Mouse (Mus musculus) cerebellum, adult 11 months (tissue): ENCODE results near the gene Trim33.

Experiments
- DNase-seq: peaks from one replicate; pipeline ENCODE4 v3.0.0; 2022

Gene Trim33

GRCm38 (mm10) chr3:103401342-103402098, 122.4 kb downstream of the Trim33 start:
- DNase-seq, result no peak

DNA sequence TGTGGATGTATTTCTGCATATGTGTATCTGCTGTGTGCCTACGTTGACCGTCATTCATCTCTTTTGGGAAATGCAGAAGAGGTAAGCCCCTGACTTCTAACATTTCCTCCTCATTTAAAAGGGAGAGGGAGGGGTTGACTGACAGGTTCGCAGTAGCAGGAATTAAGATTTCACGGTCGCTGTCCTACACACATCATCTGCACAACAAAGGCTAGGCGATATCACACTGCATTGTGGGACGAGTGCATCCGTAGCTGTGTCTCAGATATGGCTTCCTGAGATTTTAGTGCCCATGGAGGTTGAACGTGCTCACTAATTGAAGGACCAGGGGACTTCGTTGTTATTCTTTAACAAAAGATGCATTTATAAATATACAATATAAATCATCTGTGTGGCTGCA, 123.1 kb downstream of the Trim33 start:
- no peak for DNase-seq

GRCm38 (mm10) chr3:103405135-103405534, 126.0 kb downstream of the Trim33 start:
- no peak for DNase-seq

DNA sequence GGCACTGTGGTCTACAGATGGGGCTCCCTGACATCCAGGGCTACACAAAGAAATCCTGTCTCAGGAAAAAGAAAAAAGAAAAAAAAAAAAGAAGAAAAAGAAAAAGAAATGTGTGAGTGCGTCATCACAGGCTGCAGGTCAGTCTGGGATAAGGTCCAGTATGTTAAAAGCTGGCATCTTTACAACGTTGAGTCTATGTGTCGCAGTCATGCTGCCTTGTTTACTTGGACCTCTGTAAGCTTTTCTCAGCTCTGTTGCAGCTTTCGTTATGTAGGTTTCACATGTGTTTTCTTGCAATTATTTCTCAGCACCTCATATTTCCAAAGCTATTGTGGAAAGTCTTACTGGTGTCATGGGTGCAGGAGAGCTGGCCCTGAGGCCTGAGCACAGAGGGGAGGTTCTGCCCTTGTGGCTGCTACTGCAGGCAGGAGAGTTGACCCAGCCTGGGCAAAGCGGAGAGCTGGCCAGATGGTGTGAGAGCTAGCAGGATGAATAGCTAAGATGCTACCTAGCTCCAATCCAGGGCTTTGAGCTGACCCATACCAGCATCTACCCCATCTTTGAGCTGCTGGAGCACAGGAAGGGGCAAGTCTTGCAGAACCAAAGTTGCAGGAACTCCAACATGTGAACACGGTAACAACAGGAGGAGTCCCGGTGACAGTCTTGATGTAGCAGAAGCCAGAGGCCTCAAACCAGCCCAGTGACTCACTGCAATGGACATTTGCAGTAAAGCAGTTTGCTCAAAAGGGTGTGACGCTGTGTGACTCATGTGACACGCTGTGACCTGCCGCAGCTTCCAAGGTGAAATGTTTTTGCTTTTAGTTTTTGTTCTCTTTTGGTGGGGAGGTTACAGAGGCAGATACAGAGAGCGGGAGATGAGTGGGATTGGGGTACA, 127.0 kb downstream of the Trim33 start:
- DNase-seq, result no peak
